Mouse (Mus musculus) midbrain, embryonic 14.5 days (tissue): Measurements from ENCODE around the gene Ccdc106. TPM values are rescaled to one million over a fixed set of nuclear protein-coding genes. Genes with fewer than 3 reads are reported as not detected.
"Not testable (repeated sequence)": the region's sequence is repeated elsewhere in the genome, so short reads cannot be mapped to it uniquely, and the experiment has no call there.

Experiments used
- ATAC-seq: fragments of 200-750 bp; cut with Nextera tagmentation; 2 replicates; pipeline ENCODE4 v1.8.0; 2017; ENCODE audit warnings: moderate number of reproducible peaks, moderate library complexity; ENCODE audit not compliant: low FRiP score, low TSS enrichment
- DNase-seq: peaks from one replicate; pipeline ENCODE4 v3.0.0-alpha.2; 2015
- H3K27ac ChIP-seq: fragments of 300-500 bp; sonication (generic); replicated peaks from 2 replicates; pipeline ENCODE4 v1.5.1; 2014; ENCODE audit warnings: mild to moderate bottlenecking, low read depth, low read length, moderate library complexity
- H3K27me3 ChIP-seq: fragments of 300-500 bp; sonication (generic); 2 replicates; pipeline ENCODE4 v1.6.1; 2014; ENCODE audit warnings: low read length, control low read depth, mixed read lengths; ENCODE audit not compliant: control insufficient read depth, insufficient read depth
- H3K36me3 ChIP-seq: fragments of 300-500 bp; sonication (generic); 2 replicates; pipeline ENCODE4 v1.6.1; 2014; ENCODE audit warnings: low read length, control low read depth; ENCODE audit not compliant: control insufficient read depth, insufficient read depth
- H3K4me1 ChIP-seq: fragments of 300-500 bp; sonication (generic); 2 replicates; pipeline ENCODE4 v1.6.1; 2014; ENCODE audit warnings: mild to moderate bottlenecking, antibody characterized with exemption, low read length, control low read depth; ENCODE audit not compliant: control insufficient read depth, insufficient read depth
- H3K4me2 ChIP-seq: fragments of 300-500 bp; sonication (generic); 2 replicates; pipeline ENCODE4 v1.6.1; 2014; ENCODE audit warnings: mild to moderate bottlenecking, low read length, moderate library complexity
- H3K4me3 ChIP-seq: fragments of 300-500 bp; sonication (generic); replicated peaks from 2 replicates; pipeline ENCODE4 v1.5.1; 2014; ENCODE audit warnings: low read depth, low read length
- H3K9ac ChIP-seq: fragments of 300-500 bp; sonication (generic); replicated peaks from 2 replicates; pipeline ENCODE4 v1.6.1; 2014; ENCODE audit warnings: mild to moderate bottlenecking, low read length, moderate library complexity
- H3K9me3 ChIP-seq: fragments of 300-500 bp; sonication (generic); 2 replicates; pipeline ENCODE4 v1.6.1; 2016; ENCODE audit warnings: low read length, control low read depth, mixed read lengths; ENCODE audit not compliant: control insufficient read depth
- WGBS: fragments of 180-500 bp; shearing (Covaris S2); extraction: QIAGEN DNeasy Blood & Tissue Kit; methylation state at CpG from one replicate; pipeline ENCODE4 v1.1.7; 2014; 5-methylcytosine and 5-hydroxymethylcytosine counted together
- polyA plus RNA-seq: library from polyadenylated mRNA; unstranded; fragments of >200 nt; fragmentation: Nextera tagmentation; extraction: Ambion mirVana; gene quantifications from 2 replicates; pipeline ENCODE4 v1.2.1, GENCODE M21; 2014

The Ccdc106 gene
- polyA plus RNA-seq, 1 experiment from 2014 or later: 47.0 TPM

- not testable (repeated sequence) for H3K9me3 ChIP-seq, DNase-seq, H3K9ac ChIP-seq, H3K27me3 ChIP-seq
- WGBS: 50% methylated on average over 9 of the region's 13 CpGs
- Histone ChIP-seq H3K27ac (peak overlapping the region; percentile 89), H3K36me3 (peaks cover 52% of the 10 kb centered on the region), H3K4me1 (peaks cover 21% of the 10 kb centered on the region), H3K4me2 (peak overlapping the region; percentile 86), H3K4me3 (peak overlapping the region; percentile 85)
- ATAC-seq: peak; percentile 43
Measured at GRCm38 (mm10) chr7:5079365-5080009, 59.1 kb downstream of the Ccdc106 start.

DNA sequence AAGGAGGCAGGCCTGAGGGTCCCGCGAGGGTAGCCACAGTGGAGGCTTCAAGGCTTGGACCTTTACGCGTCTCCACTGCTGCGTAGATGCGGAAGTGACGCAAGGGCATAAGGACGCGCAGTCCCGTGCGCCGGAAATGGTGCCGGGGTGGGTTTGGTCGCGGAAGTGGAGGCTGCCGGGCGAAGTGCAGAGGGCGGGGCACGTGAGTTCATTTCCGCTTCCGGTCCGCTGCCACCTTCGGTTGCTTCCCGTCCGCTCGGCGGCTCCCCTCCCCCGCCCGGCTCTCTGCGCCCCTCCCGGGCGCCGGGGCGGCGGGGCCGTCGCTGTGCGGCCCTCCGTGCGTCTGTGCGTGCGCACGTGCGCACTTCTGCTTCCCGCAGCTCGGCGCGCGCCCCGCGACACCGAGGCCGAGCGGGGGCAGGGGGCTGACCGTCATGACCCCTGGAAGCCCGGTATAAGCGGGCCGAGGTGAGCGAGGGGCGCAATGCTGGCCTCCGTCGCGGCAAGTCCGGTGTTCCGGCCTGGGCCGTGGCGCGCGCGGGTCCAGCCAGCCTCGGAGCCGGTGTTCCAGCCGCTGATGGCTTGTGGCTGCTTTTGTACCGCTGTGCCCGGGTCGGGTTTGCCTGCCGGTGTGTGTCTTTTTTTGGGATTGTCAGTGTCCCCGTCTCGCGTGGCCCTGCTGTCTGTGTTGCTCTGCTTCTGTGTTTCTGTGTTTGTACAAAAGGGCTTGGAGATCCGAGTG, 59.8 kb downstream of the Ccdc106 start, which contains the start of gene Epn1:
TSS of gene Epn1 (plus strand) at position 226 of the 742 bp plus-strand sequence.
- ATAC-seq (peak; percentile 97), DNase-seq (peak; percentile 99)
- WGBS: under 1% methylated on average over 81 of the region's 81 CpGs
- Histone ChIP-seq H3K9ac (peak within 1 kb of the TSS; percentile 90), H3K4me3 (peak within 1 kb of the TSS; percentile 85), H3K27me3 (no peaks in the 10 kb centered on the region), H3K4me2 (peak within 1 kb of the TSS; percentile 86), H3K4me1 (peaks cover 21% of the 10 kb centered on the region), H3K9me3 (no peaks in the 10 kb centered on the region), H3K27ac (peak within 1 kb of the TSS; percentile 89), H3K36me3 (peaks cover 52% of the 10 kb centered on the region)

- Histone ChIP-seq H3K9ac (peak overlapping the region; percentile 90), H3K27me3 (no peaks in the 10 kb centered on the region), H3K4me3 (peak overlapping the region; percentile 85), H3K9me3 (no peaks in the 10 kb centered on the region), H3K4me1 (peaks cover 21% of the 10 kb centered on the region), H3K4me2 (peak overlapping the region; percentile 86), H3K27ac (peak overlapping the region; percentile 89), H3K36me3 (peaks cover 52% of the 10 kb centered on the region)
- ATAC-seq (no peak), DNase-seq (peak; percentile 7)
- 21% methylated on average over 6 of the region's 6 CpGs for WGBS
Measured at GRCm38 (mm10) chr7:5080815-5081214, 60.5 kb downstream of the Ccdc106 start.

GRCm38 (mm10) chr7:5081241-5081640, 60.9 kb downstream of the Ccdc106 start:
- DNase-seq (no peak), ATAC-seq (no peak)
- peak overlapping the region; percentile 85 for H3K4me3 ChIP-seq
- H3K9ac ChIP-seq: peak overlapping the region; percentile 90; the same call in 1 of the 2 replicates
- H3K27ac ChIP-seq: no peak overlapping the region
- WGBS: 75% methylated on average over 6 of the region's 6 CpGs
- H3K27me3 ChIP-seq: no peaks in the 10 kb centered on the region
- H3K4me1 ChIP-seq: peaks cover 21% of the 10 kb centered on the region
- no peaks in the 10 kb centered on the region for H3K9me3 ChIP-seq
- peak overlapping the region; percentile 86 for H3K4me2 ChIP-seq
- peaks cover 52% of the 10 kb centered on the region for H3K36me3 ChIP-seq

GRCm38 (mm10) chr7:5081939-5082338, 61.6 kb downstream of the Ccdc106 start:
- H3K4me3 ChIP-seq: no peak overlapping the region
- no peaks in the 10 kb centered on the region for H3K9me3 ChIP-seq
- no peak overlapping the region for H3K9ac ChIP-seq
- peak overlapping the region; percentile 86 for H3K4me2 ChIP-seq
- no peak for DNase-seq
- H3K36me3 ChIP-seq: peaks cover 51% of the 10 kb centered on the region
- no peak for ATAC-seq
- H3K27ac ChIP-seq: no peak overlapping the region
- WGBS: 95% methylated on average over 2 of the region's 2 CpGs
- no peaks in the 10 kb centered on the region for H3K27me3 ChIP-seq
- H3K4me1 ChIP-seq: peaks cover 21% of the 10 kb centered on the region

GRCm38 (mm10) chr7:5083325-5084105, 63.2 kb downstream of the Ccdc106 start:
- WGBS: 95% methylated on average over 18 of the region's 18 CpGs
- no peak overlapping the region for H3K4me2 ChIP-seq

GRCm38 (mm10) chr7:5085512-5085911, 65.2 kb downstream of the Ccdc106 start:
- ATAC-seq (no peak), DNase-seq (no peak)
- H3K27ac ChIP-seq: no peak overlapping the region
- H3K4me2 ChIP-seq: no peak overlapping the region
- no peak overlapping the region for H3K9ac ChIP-seq
- peaks cover 42% of the 10 kb centered on the region for H3K36me3 ChIP-seq
- H3K4me3 ChIP-seq: no peak overlapping the region
- H3K4me1 ChIP-seq: peaks cover 21% of the 10 kb centered on the region
- WGBS: 100% methylated on average over 1 of the region's 1 CpGs
- H3K27me3 ChIP-seq: no peaks in the 10 kb centered on the region
- no peaks in the 10 kb centered on the region for H3K9me3 ChIP-seq

More at GRCm38 (mm10) chr7:5083325-5084105, 63.2 kb downstream of the Ccdc106 start:
- peaks cover 21% of the 10 kb centered on the region for H3K4me1 ChIP-seq
- no peak overlapping the region for H3K27ac ChIP-seq
- H3K9me3 ChIP-seq: no peaks in the 10 kb centered on the region
- H3K36me3 ChIP-seq: peaks cover 38% of the 10 kb centered on the region
- no peaks in the 10 kb centered on the region for H3K27me3 ChIP-seq
- DNase-seq (no peak), ATAC-seq (no peak)
- no peak overlapping the region for H3K4me3 ChIP-seq
- no peak overlapping the region for H3K9ac ChIP-seq

- no peak overlapping the region for H3K4me2 ChIP-seq
- DNase-seq: no peak
- no peak overlapping the region for H3K4me3 ChIP-seq
- no peaks in the 10 kb centered on the region for H3K9me3 ChIP-seq
- H3K9ac ChIP-seq: no peak overlapping the region; the same call in 1 of the 2 replicates
- no peaks in the 10 kb centered on the region for H3K27me3 ChIP-seq
- peaks cover 56% of the 10 kb centered on the region for H3K36me3 ChIP-seq
- peaks cover 7% of the 10 kb centered on the region for H3K4me1 ChIP-seq
- no peak overlapping the region for H3K27ac ChIP-seq
- 79% methylated on average over 5 of the region's 5 CpGs for WGBS
- ATAC-seq: no peak
Measured at GRCm38 (mm10) chr7:5086921-5087440, 66.6 kb downstream of the Ccdc106 start.
